Mouse (Mus musculus) layer of hippocampus, adult 18-20 months (tissue): ENCODE data around the gene Pxmp4. TPM values are rescaled to one million over a fixed set of nuclear protein-coding genes. Genes with fewer than 3 reads are reported as not detected.

Source experiments
- DNase-seq, 2 experiments: peaks; one replicate each; pipeline ENCODE4 v3.0.0; 2022; ENCODE audit warnings: low spot score in 2 of 2
- total RNA-seq, 2 experiments: library from RNA; stranded (reverse); gene quantifications; 2 replicates each; pipeline ENCODE4 v1.2.3; 2021

Pxmp4 gene
- total RNA-seq, 2 experiments from 2014 or later, result 10.0 to 10.8 TPM

DNA sequence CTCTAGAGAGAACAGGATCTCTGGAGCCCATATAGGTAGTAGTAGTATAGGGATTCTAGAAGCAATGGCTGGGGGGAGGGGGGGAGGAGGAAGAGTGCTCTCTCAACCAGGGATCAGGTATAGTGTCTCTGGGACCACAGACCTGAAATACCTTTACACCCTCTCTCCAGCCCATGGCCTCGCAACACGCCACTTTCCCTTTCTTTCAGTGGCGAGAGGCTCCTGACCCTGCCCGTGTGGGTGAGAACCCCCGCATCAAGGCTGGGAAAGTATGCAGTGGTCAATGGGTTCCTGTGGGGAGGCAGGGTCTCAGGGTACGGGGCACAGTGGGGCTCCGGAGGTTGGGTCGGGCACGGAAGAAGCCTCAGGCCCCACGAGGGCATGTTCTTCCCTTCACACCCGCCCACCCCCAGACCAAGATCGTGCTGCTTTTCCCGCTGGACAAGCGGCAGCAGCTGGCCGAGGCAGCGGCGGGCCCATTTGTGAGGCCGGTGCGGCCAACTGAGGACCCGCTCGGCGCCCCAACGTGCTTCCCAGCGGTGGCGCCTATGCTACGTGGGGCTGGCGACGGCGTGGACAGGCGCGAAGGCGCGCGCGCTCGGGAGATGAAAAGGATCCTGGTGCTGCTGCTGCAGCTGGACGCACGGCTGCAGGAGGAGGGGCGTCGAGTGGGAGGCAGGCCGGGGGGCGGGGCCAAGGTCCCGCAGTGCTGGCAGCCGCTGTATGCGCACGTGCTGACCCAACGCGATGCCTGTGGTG is 54.2 kb downstream of the Pxmp4 start:
- DNase-seq, result peak in 1 of 2 experiments; percentile 49

DNA sequence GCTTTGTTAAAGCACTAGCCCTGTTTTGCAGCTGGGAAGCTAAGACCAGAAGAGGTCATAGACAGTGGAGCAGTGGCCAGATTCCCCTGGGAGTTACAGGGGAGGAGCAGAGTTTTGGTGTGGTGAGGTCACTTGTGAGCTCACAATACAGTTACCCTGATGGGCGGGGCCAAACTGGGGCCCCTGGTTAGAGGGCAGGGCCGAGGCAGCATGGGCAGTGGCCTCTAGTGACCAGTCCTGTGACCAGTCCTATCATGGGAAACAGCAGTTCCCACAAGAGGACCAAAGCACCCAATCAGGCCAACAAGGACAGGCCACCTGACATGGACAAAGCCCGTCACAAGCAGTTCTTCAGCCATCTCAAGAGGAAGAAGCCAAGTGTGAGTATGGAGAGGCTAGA is 54.8 kb downstream of the Pxmp4 start:
- no peak for DNase-seq

DNA sequence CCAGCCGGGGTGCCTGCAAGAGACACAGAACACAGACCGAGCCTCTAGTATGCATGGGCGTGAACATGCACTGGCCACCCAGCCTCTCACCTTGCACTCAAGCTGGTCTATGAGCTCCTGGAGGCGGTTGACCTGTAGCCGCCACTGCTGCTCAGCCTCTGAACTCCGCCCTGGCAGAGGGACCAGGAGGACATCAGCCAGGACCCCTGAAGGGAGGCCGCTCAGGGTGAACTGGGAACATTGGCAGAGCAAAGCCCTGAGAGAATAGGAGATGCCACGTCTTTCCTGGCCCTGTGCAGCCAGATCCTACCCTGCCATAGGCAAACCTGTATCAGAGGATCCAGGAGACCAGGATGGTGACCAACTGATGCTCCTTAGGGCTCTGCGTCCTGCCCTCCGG is 56.8 kb downstream of the Pxmp4 start, which contains the start of gene 1700003F12Rik:
Gene 1700003F12Rik, plus strand, starts transcription at position 375 of the 400 bp plus-strand sequence.
- no peak for DNase-seq

DNA sequence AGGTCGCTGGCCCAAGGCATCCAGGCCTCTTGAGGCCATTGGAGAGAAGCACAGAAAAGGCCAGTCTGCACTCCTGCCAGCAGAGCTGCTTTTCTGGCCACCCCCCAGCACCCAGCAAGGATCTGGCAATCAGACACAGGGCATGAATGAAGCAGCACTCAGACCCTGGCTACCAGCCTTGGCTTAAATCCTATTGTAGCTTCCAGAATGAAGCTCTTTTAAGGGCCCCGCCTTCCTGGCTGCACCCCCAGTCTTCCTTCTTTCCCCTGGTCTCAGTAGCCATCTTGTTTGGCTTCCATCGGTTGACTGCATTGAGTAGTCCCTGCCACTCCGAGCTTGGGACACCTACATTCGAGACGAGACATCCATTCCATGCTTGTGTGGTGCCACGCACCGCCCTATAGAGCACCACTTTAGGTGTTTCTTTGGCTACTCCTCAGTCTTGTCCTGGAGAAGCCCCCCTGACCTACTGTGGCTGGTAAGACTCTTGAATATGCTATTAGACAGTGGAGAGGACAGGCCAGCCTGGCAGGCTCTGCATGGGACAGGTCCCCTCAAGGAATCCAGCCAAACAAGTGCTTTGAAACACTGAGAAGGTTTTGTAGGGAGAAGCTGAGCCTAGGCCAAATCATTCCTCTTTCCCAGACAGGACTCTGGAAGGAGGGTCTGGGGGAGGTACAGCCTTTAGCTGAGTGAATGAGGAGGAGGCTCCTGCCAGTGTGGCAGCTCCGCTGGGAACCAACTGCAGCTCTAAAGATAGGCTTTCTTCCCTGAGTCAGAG is 59.8 kb downstream of the Pxmp4 start:
- peak; percentile 51 to 81 for DNase-seq

DNA sequence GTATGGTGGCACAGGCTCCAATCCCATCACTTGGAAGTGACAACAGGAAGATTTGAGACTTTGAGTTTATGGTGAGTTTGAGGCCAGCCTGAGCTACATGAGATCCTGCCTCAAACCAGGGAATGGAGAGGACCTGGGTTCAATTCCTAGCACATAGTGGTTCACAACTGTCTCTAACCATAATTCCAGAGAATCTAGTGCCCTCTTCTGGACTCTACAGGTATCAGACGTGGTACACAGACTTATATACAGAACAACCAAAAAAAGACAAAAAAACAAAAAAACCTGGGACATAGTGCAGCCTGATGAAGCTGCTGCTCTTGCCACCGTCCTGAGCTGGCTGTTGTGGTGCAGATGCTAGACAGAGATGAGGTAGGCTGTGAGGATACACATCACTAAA is 61.9 kb downstream of the Pxmp4 start:
- DNase-seq, result no peak

DNA sequence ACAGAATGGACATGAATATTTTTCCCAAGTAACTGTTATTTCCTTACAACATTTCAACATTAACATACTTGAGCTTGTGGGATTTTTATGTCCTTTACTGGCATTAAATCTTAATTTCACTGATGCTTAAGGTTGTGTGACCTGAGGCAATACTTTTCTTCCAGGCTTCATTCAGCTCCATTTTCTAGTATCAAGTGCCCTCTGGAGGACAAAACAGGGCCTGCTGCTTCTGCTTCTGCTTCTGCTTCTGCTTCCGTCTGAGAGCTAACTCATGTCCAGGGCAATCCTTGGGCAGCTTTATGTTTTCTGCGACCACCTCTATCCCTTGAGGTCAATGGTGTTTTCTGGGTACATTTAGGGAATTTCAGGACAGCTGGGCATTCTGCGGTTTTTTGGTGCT is 63.8 kb downstream of the Pxmp4 start:
- peak in 1 of 2 experiments; percentile 81 for DNase-seq

DNA sequence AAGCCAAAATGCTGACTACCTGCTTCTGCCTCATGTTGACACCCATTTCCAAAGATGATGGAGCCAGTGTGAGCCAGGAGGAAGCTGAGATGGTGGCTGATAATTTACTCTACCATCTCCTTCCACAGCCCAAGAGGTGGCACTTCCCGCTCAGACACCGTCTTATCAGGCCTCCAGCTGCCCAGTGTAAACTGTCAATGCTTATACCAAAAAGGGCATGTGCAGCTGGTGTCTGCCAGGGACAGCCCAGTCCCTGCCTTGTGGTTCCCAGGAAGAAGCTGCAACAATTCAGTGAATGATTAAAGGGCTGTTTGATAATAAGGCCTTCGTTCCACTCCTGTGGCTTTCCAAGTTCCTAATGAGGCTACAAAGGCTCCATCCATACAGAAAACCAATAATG is 64.8 kb downstream of the Pxmp4 start:
- no peak for DNase-seq

DNA sequence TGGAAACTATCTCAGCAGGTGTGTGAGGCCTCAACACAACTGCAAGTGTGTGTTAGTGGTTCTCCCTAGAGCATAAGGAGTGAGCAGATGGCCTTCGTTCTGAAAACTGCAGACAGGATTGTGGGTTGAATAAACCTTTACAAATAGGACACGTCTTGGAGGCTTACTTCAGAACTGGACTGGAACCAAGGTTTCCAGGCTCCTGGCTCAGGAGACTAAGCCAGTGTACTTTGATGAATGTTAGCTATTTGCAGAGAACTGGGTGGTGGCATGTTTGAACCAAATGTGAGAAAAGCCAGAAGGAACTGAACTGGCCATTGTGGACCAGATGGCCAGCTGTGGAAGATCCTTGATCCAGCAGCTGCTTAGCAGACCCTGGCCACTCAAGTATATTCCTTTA is 65.2 kb downstream of the Pxmp4 start:
- peak in 1 of 2 experiments; percentile 68 for DNase-seq

Other genes with a start within 250 kb of the Pxmp4 start
- 10 to 100 TPM; 14.8 to 14.9 TPM for gene Cdk5rap1, start 230.7 kb downstream of the Pxmp4 start, total RNA-seq
- gene Snta1, start 195.6 kb downstream of the Pxmp4 start, total RNA-seq, result 10 to 100 TPM; 45.3 to 47.7 TPM
- 10 to 100 TPM; 47.9 to 48.9 TPM for gene Cbfa2t2, start 167.2 kb downstream of the Pxmp4 start, total RNA-seq
- under 1 TPM in 1 of 2 experiments, not detected in 1; 0.47 TPM for gene 1700003F12Rik, start 56.6 kb downstream of the Pxmp4 start, total RNA-seq
- gene Actl10, start 51.9 kb downstream of the Pxmp4 start, total RNA-seq, result not detected
- gene Necab3, start 44.8 kb downstream of the Pxmp4 start, total RNA-seq, result 10 to 100 TPM; 20.9 to 26.5 TPM
- 1 to 10 TPM; 4.4 to 4.7 TPM for gene E2f1, start 33.8 kb downstream of the Pxmp4 start, total RNA-seq
- gene Zfp341, start 9.6 kb upstream of the Pxmp4 start, total RNA-seq, result 10 to 100 TPM in 1 of 2 experiments, 1 to 10 TPM in 1; 9.4 to 10.6 TPM
- not detected for gene 4930519P11Rik, start 9.7 kb upstream of the Pxmp4 start, total RNA-seq
- 100 to 1,000 TPM; 222 to 223 TPM for gene Chmp4b, start 48.0 kb upstream of the Pxmp4 start, total RNA-seq
- not detected for gene Gm14214, start 166.3 kb upstream of the Pxmp4 start, total RNA-seq
- gene Raly, start 187.4 kb upstream of the Pxmp4 start, total RNA-seq, result 10 to 100 TPM; 67.1 to 73.5 TPM
- gene a, start 187.7 kb upstream of the Pxmp4 start, total RNA-seq, result not detected